Comparison of ENCODE assay signal across 8 mouse cellular contexts in the genomic region with DNA sequence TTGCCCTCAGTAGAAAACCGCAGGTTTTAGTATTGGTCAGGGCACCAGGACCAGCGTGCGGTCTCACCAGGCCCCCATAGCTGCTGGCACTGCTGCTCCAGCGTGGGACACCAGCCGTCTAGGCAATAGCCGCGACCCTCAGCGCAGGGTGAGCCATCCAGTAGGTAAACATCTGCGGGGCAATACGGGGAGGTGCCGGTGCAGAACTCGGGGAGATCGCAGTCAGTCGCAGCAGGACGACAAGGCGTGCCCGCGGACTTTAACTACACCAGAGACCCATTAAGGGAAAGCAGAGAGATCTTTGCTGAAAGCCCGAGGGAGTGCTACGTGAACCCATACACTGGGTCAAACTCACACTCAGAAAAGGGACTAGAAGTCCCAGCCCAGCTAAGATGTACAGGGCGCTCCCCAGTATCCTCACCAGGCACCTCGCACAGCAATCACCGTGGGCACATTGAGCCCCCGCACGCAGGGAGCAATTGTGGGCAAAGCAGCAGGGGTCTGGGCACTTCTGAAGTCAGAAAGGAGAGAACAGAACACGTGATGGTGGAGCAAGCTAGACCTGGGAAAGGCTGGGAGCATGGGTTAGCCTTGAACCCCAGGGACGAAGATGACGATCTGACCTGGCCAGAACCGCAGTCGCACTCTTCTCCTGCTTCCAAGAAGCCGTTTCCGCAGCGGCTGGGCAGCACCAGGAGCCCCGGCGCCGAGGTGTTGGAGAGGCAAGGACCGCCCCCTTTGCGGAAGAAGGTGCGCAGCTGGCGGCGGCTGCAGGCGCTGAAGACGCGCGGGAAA. TPM values are rescaled to one million over a fixed set of nuclear protein-coding genes. Genes with fewer than 3 reads are reported as not detected.
DNase-seq lines count a peak whose midpoint lies in the region; ATAC-seq and TF ChIP-seq lines count a peak whose summit lies in the region.
"Had no signal": no experiment of that assay in that cellular context is flagged by ENCODE, and none has a peak within 500 bp of the region (broad histone marks: within the 10 kb centered on the region; RNA-seq: fewer than 3 reads in every experiment).

No protein-coding gene starts in this region.

- dilution Hi-C loops in CH12.LX (cut with MboI; ENCODE audit: extremely low pct_ligation_motif_present, extremely low pct_unique_long_range_greater_than_20kb, low sequenced_read_pairs), result no loop called here

- H3K27me3 ChIP-seq in CH12.LX (replicated peaks) (peaks cover 46% of the 10 kb centered on the region), ES-Bruce4 (ENCODE audit: control insufficient read depth, insufficient read depth, low read length, poor library complexity, severe bottlenecking) (peaks cover 3% of the 10 kb centered on the region; the same call in 1 of the 2 replicates)

- no peaks in the 10 kb centered on the region for H3K36me3 ChIP-seq in CH12.LX (replicated peaks in 1 of 2; ENCODE audit: control insufficient read depth in 1 of 2, insufficient read depth in 1 of 2, low read length in 1 of 2)
- H3K36me3 ChIP-seq in ES-Bruce4 (ENCODE audit: control insufficient read depth, insufficient read depth, low read length, poor library complexity, severe bottlenecking), result no peaks in the 10 kb centered on the region

- in situ Hi-C loops in CH12.LX (cut with MboI; ENCODE audit: low pct_ligation_motif_present, low pct_unique_long_range_greater_than_20kb, low sequenced_read_pairs), result no loop called here

- TF ChIP-seq EP300 in CH12.LX (IDR thresholded peaks at IDR 0.05; ENCODE audit: low read length), result no peak
- TF ChIP-seq EP300 in ES-Bruce4 (IDR thresholded peaks at IDR 0.05; ENCODE audit: insufficient read depth, low read depth, low read length), result no peak

- H3K27ac ChIP-seq in CH12.LX (ENCODE audit: insufficient read depth, low read depth) (no peak overlapping the region), ES-Bruce4 (ENCODE audit: insufficient read depth, low read length) (no peak overlapping the region)

- peak; percentile 23 for ATAC-seq in granulocyte monocyte progenitor cell, adult 5-6 weeks (replicated peaks; ENCODE audit: poor library complexity, severe bottlenecking)
- ATAC-seq in megakaryocyte-erythroid progenitor cell, adult 5-6 weeks (replicated peaks; ENCODE audit: low FRiP score, low TSS enrichment, poor library complexity, severe bottlenecking), result 0 out of 2 replicates have a peak, but pooled peaks have one; percentile 6
- no peak for ATAC-seq in frontal cortex, adult (ENCODE audit: low TSS enrichment)

- H3K4me3 ChIP-seq in CH12.LX (replicated peaks in 1 of 3; ENCODE audit: low read depth in 2 of 3, low read length in 2 of 3, poor library complexity in 1 of 3) (peak overlapping the region in 1 of 3 experiments; percentile 30), ES-Bruce4 (ENCODE audit: low read depth, low read length) (peak overlapping the region; percentile 30)

- H3K9ac ChIP-seq in CH12.LX (ENCODE audit: insufficient read depth, low read depth) (no peak overlapping the region; the same call in 1 of the 2 replicates), ES-Bruce4 (ENCODE audit: low read depth, poor library complexity, severe bottlenecking) (no peak overlapping the region)

- H3K4me1 ChIP-seq in CH12.LX (ENCODE audit: control insufficient read depth in 1 of 2, insufficient read depth in 2 of 2) (peaks cover 18 to 32% of the 10 kb centered on the region in 2 experiments), ES-Bruce4 (ENCODE audit: control insufficient read depth, insufficient read depth, low read length) (no peaks in the 10 kb centered on the region)

- no peak for TF ChIP-seq RAD21 in CH12.LX (IDR thresholded peaks at IDR 0.05; ENCODE audit: low read depth, low read length)

- peak overlapping the region; percentile 90 for H3K4me2 ChIP-seq in CH12.LX (ENCODE audit: insufficient read depth, low read depth, poor library complexity, severe bottlenecking)

- DNase-seq in CH12.LX (ENCODE audit: extremely low read depth), result no peak
- DNase-seq in frontal cortex, adult 2 months (ENCODE audit: extremely low spot score in 1 of 2, low spot score in 1 of 2), result no peak
- no peak for DNase-seq in layer of hippocampus, adult 9-11 months

- H3K9me3 ChIP-seq in CH12.LX (replicated peaks; ENCODE audit: low read length), result no peaks in the 10 kb centered on the region
- H3K9me3 ChIP-seq in ES-Bruce4 (replicated peaks; ENCODE audit: control insufficient read depth, insufficient read depth, low read length, poor library complexity, severe bottlenecking), result no peaks in the 10 kb centered on the region

- H3K79me2 ChIP-seq in CH12.LX (replicated peaks; ENCODE audit: control insufficient read depth, extremely low read depth, insufficient read depth, poor library complexity, severe bottlenecking), result no peaks in the 10 kb centered on the region

- TF ChIP-seq CTCF in CH12.LX (conservative IDR thresholded peaks at IDR 0.05 in 1 of 2, IDR thresholded peaks at IDR 0.05 in 1 of 2; ENCODE audit: low read depth in 2 of 2, low read length in 2 of 2) (no peak), ES-Bruce4 (IDR thresholded peaks at IDR 0.05; ENCODE audit: low read depth, low read length) (no peak)

- TF ChIP-seq POLR2A in CH12.LX (IDR thresholded peaks at IDR 0.05; ENCODE audit: low read depth, low read length) (no peak), ES-Bruce4 (IDR thresholded peaks at IDR 0.05; ENCODE audit: insufficient read depth, low read length) (no peak)

TF ChIP-seq in CH12.LX, 34 proteins besides CTCF, POLR2A, EP300 and RAD21:
- TF ChIP-seq MAX (IDR thresholded peaks at IDR 0.05; ENCODE audit: low read length) (0 out of 2 replicates have a peak, but pooled peaks have one; percentile 14), TCF12 (IDR thresholded peaks at IDR 0.05; ENCODE audit: low read depth, low read length) (no peak), UBTF (IDR thresholded peaks at IDR 0.05; ENCODE audit: low read depth, low read length) (no peak), ZKSCAN1 (IDR thresholded peaks at IDR 0.05; ENCODE audit: borderline replicate concordance, low read depth, low read length) (no peak), ELF1 (IDR thresholded peaks at IDR 0.05; ENCODE audit: low read depth, low read length) (peak; percentile 42; the same call in 1 of the 2 replicates)

RNA-seq across cellular contexts. Expression of a gene that starts 9.6 kb away (rescaled TPM):
- 0.17 TPM in 2 replicates for total RNA-seq in CH12.LX (2012; rRNA removed)
- not detected in 2 replicates for total RNA-seq in CH12.LX (2014; rRNA removed)
- 0.21 and 0.44 TPM in 2 replicates for polyA plus RNA-seq in CH12.LX (2012; ENCODE audit: insufficient read length, low read depth)
- 0.37 TPM in 1 of 2 replicates, not detected in the other for polyA plus RNA-seq in ES-Bruce4 (2011; ENCODE audit: insufficient read depth, insufficient read length, low read depth, missing spikeins)
- total RNA-seq in granulocyte monocyte progenitor cell, adult 5-6 weeks (2014; fragmentation: Nextera tagmentation), result 1.1 TPM in 1 of 2 replicates, not detected in the other
- not detected in 2 replicates for total RNA-seq in granulocyte monocyte progenitor cell, adult 5-6 weeks (2017)
- 0.76 TPM in 1 of 2 replicates, not detected in the other for total RNA-seq in megakaryocyte-erythroid progenitor cell, adult 5-6 weeks (2014; fragmentation: Nextera tagmentation)
- total RNA-seq in megakaryocyte-erythroid progenitor cell, adult 5-6 weeks (2017), result not detected in 2 replicates
- polyA plus RNA-seq in frontal cortex, adult 2 months (2012; rRNA removed), result 16.5 and 18.5 TPM in 2 replicates
- total RNA-seq: common myeloid progenitor, adult 5-6 weeks had no signal

RNA-seq across cellular contexts. Expression of a gene that starts 11.2 kb away (rescaled TPM):
- total RNA-seq in CH12.LX (2012; rRNA removed), result not detected in 2 replicates
- total RNA-seq in CH12.LX (2014; rRNA removed), result not detected in 2 replicates
- polyA plus RNA-seq in CH12.LX (2012; ENCODE audit: insufficient read length, low read depth), result not detected in 2 replicates
- 0.73 TPM in 1 of 2 replicates, not detected in the other for polyA plus RNA-seq in ES-Bruce4 (2011; ENCODE audit: insufficient read depth, insufficient read length, low read depth, missing spikeins)
- total RNA-seq in granulocyte monocyte progenitor cell, adult 5-6 weeks (2014; fragmentation: Nextera tagmentation), result not detected in 2 replicates
- not detected in 2 replicates for total RNA-seq in granulocyte monocyte progenitor cell, adult 5-6 weeks (2017)
- not detected in 2 replicates for total RNA-seq in megakaryocyte-erythroid progenitor cell, adult 5-6 weeks (2014; fragmentation: Nextera tagmentation)
- not detected in 2 replicates for total RNA-seq in megakaryocyte-erythroid progenitor cell, adult 5-6 weeks (2017)
- 174 and 189 TPM in 2 replicates for polyA plus RNA-seq in frontal cortex, adult 2 months (2012; rRNA removed)
- total RNA-seq: common myeloid progenitor, adult 5-6 weeks had no signal

RNA-seq across cellular contexts. Expression of a gene that starts 32.5 kb away (rescaled TPM):
- 0.04 TPM in 1 of 2 replicates, not detected in the other for total RNA-seq in CH12.LX (2012; rRNA removed)
- total RNA-seq in CH12.LX (2014; rRNA removed), result not detected in 2 replicates
- polyA plus RNA-seq in CH12.LX (2012; ENCODE audit: insufficient read length, low read depth), result 0.05 TPM in 1 of 2 replicates, not detected in the other
- 0.16 TPM in 1 of 2 replicates, not detected in the other for polyA plus RNA-seq in ES-Bruce4 (2011; ENCODE audit: insufficient read depth, insufficient read length, low read depth, missing spikeins)
- not detected in 2 replicates for total RNA-seq in granulocyte monocyte progenitor cell, adult 5-6 weeks (2014; fragmentation: Nextera tagmentation)
- total RNA-seq in granulocyte monocyte progenitor cell, adult 5-6 weeks (2017), result not detected in 2 replicates
- total RNA-seq in megakaryocyte-erythroid progenitor cell, adult 5-6 weeks (2014; fragmentation: Nextera tagmentation), result 0.22 and 0.48 TPM in 2 replicates
- not detected in 2 replicates for total RNA-seq in megakaryocyte-erythroid progenitor cell, adult 5-6 weeks (2017)
- 0.23 and 0.38 TPM in 2 replicates for polyA plus RNA-seq in frontal cortex, adult 2 months (2012; rRNA removed)
